Mouse (Mus musculus): Measurements from ENCODE around the gene Phykpl. TPM values are rescaled to one million over a fixed set of nuclear protein-coding genes. Genes with fewer than 3 reads are reported as not detected.

Phykpl gene
- total RNA-seq, 1 experiment from 2014 or later = 15.8 TPM

DNA sequence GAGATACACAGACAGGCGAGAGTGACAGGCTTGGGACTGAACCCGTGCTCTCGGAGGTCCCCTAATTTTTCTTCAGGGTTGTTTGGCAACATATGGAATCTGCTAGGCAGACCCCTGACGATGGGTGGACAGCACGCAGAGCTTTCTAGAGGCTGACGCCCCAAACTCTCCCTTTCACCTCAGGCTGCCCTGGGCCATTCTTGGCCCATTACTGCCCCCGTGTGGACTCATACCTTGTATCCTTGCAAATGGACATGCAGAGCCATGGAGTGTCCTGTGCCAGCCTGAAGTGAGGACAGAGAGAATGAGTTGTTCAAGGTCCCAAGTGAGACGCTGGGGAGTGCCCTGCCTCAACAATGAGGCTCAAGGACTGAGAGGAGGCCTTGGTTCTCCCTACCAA lies 1.8 kb upstream of the Phykpl start:
- ATAC-seq (replicated peaks; ENCODE audit: insufficient number of reproducible peaks, low FRiP score, low TSS enrichment, poor library complexity, severe bottlenecking) = 0 out of 2 replicates have a peak, but pooled peaks have one; percentile 32

- ATAC-seq (replicated peaks; ENCODE audit: insufficient number of reproducible peaks, low FRiP score, low TSS enrichment, poor library complexity, severe bottlenecking) = no peak
These were observed 513 bp upstream of the Phykpl start for GRCm38 (mm10) chr11:51584057-51584430.

DNA sequence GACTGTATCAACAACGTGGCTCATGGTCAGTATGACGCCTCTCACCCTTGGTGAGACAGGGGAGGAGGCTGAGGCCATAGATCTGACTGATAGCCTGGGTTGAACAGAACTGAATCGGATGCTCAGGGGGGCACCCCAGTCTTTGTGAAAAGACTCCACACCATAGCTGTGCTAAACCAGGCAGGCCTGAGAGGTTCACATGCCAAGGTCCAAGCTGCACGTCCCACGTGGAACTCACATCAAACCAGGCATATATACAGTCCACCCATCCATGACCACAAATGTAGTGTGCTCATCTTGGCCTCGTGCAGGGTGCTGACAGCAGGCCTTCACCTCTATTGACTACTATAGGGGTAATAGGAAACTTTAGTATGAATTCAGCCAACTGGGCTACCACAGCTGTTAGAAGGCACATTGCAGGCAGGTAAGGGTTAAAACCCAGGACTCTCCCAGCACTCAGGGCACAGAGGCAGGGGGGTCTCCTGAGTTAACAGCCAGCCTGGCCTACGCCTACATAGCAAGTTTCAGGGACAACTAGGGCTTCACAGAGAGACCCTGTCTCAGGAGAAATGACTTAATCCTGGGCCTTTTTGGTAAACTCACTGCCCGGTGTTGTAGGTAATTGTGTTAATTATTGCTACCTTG lies 1.2 kb downstream of the Phykpl start:
- no peak for ATAC-seq (replicated peaks; ENCODE audit: insufficient number of reproducible peaks, low FRiP score, low TSS enrichment, poor library complexity, severe bottlenecking)

DNA sequence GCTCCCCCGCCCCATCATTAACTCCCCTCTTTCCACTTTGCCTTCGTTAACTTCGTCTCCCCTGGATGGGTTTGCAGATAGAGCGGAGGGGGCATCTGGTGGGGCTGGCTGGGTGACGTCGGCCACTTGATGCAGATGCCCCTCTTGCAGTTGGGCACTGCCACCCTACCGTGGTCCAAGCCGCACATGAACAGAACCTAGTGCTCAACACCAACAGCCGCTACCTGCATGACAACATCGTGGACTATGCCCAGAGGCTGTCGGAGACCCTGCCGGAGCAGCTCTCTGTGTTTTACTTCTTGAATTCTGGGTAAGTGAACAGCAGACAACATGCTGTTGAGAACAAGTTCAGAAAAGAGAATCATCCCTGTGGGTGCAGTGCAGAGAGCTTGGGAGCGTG lies 1.9 kb downstream of the Phykpl start:
- no peak for ATAC-seq (replicated peaks; ENCODE audit: insufficient number of reproducible peaks, low FRiP score, low TSS enrichment, poor library complexity, severe bottlenecking)

DNA sequence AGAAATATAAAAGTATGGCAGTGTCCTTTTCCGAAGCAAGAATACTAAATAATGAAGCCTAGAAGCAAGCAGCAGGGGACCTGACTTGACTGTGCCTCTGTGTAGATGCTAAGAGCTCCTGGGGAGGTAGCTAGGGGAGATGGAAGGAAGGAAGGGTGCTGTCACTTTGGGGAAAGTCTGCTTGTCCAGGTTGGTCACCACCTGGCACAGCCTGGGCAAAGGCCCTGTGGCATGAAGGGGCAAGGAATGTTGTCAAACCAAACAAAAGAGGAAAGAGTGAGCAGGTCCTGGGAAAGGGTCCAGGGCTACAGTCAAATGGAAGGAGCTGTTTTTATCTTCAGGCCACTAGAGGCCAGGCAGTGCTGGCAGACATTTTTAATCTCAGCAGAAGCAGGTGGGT lies 2.5 kb downstream of the Phykpl start:
- ATAC-seq (replicated peaks; ENCODE audit: insufficient number of reproducible peaks, low FRiP score, low TSS enrichment, poor library complexity, severe bottlenecking) = no peak

- no peak for ATAC-seq (replicated peaks; ENCODE audit: insufficient number of reproducible peaks, low FRiP score, low TSS enrichment, poor library complexity, severe bottlenecking)
These were observed 4.3 kb downstream of the Phykpl start for GRCm38 (mm10) chr11:51588833-51589232.

DNA sequence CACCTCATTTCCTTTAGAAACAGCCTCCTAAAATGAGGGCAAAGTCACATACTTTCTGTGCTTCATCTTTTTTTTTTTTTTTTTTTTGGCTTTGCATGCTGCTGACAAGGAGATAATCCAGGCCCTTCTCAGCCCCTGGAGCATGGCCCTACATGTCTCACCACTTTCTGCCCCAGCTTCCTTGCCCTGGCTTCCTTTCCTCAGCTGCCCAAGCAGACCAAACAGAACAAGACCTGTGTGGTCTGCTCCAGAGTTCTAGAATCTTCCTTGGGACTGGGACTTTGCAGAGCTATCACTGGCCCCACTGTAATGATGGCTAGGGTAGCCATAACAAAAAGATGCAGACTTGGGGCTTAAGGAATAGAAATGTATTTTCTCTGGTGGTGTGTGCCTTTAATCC lies 5.4 kb downstream of the Phykpl start:
- no peak for ATAC-seq (replicated peaks; ENCODE audit: insufficient number of reproducible peaks, low FRiP score, low TSS enrichment, poor library complexity, severe bottlenecking)

DNA sequence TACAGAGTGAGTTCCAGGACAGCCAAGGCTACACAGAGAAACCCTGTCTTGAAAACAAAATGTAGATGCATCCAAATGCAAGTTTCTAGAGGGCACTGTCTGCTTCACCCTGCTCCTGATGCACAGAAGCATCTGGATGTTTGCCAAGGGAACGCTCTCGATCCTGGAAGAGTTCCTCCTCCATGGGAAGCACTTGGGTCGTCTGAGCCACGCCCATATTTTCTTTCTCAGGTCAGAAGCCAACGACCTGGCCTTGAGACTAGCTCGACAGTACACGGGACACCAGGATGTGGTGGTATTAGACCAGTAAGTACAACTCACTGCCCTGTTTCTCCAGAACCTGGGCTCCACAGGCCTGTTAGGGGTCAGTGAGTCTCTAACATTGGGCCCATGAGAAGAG lies 6.6 kb downstream of the Phykpl start:
- no peak for ATAC-seq (replicated peaks; ENCODE audit: insufficient number of reproducible peaks, low FRiP score, low TSS enrichment, poor library complexity, severe bottlenecking)

DNA sequence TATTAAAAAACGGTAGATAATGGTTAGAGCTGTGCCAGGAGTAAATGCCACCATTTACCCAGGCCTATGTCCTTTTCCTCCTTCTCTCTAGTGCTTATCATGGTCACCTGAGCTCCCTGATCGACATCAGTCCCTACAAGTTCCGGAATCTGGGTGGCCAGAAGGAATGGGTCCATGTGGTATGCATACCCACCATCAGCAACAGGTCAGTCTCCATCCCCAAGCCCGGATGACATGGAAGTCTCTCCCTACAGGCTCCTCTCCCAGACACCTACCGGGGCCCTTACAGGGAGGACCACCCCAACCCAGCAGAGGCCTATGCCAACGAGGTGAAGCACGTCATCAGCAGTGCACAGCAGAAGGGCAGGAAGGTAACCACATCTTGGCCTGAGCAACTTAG lies 7.4 kb downstream of the Phykpl start:
- no peak for ATAC-seq (replicated peaks; ENCODE audit: insufficient number of reproducible peaks, low FRiP score, low TSS enrichment, poor library complexity, severe bottlenecking)

- ATAC-seq (replicated peaks; ENCODE audit: insufficient number of reproducible peaks, low FRiP score, low TSS enrichment, poor library complexity, severe bottlenecking) = no peak
These were observed 8.8 kb downstream of the Phykpl start for GRCm38 (mm10) chr11:51593368-51593767.

DNA sequence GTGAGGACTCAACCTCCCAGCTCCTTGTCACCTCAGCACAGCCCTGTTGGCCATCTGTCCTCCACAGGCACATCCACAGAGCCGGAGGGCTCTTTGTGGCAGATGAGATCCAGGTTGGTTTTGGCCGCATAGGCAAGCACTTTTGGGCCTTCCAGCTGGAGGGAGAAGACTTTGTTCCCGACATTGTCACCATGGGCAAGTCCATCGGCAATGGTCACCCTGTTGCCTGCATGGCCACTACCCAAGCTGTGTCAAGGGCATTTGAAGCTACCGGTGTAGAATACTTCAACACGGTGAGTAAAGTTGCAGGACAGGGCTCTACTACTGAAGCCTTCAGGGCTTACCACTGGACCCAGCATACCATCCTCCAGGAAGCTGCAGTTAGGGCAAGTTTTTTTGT lies 9.3 kb downstream of the Phykpl start:
- ATAC-seq (replicated peaks; ENCODE audit: insufficient number of reproducible peaks, low FRiP score, low TSS enrichment, poor library complexity, severe bottlenecking) = no peak

GRCm38 (mm10) chr11:51594715-51595350 lies 10.3 kb downstream of the Phykpl start:
- no peak for ATAC-seq (replicated peaks; ENCODE audit: insufficient number of reproducible peaks, low FRiP score, low TSS enrichment, poor library complexity, severe bottlenecking)

DNA sequence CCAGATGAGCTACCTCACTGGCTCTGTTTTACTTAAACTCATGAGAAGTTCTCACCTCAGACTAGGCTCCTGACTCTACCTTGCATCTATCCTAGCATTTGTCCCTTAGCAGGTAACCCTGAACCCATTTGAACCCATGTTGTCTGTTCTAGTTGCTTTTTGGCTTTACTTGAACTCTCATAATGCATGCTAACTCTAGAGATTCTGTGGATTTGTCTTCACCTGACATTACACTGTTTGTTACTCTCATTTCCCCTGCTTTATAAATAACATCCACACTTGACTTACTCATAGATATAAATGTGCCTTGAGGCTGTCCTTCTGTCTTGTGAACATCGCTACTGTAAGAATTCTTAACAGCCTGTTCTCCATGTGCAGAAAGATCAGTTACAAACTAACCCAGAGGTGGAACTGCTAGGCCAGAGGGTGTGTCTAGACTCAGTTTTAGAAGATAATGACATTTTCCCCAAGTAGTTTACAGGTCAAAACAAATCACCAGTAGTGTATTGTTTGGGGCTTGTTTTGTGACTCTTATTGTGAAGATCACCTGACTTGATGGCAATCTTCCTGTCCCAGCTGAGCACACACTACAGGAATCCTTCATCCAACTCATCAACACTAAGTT lies 11.0 kb downstream of the Phykpl start:
- no peak for ATAC-seq (replicated peaks; ENCODE audit: insufficient number of reproducible peaks, low FRiP score, low TSS enrichment, poor library complexity, severe bottlenecking)

DNA sequence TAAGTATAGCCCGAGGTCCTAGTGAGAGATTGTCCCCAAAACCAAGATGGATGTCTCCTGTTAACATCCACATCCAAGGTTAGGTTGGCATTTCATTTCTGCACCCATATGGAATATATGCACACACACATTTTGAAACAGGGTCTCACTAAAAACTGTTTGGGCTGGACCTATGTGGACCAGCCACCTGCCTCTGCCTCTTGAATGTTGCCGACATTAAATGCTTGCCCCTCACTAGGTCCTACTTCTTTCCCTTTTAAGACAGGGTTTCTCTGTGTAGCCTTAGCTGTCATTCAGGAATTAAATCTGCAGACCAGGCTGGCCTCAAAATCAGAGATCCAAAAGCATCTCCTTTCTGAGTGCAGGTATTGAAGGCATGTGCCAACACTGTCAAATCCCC lies 13.0 kb downstream of the Phykpl start:
- ATAC-seq (replicated peaks; ENCODE audit: insufficient number of reproducible peaks, low FRiP score, low TSS enrichment, poor library complexity, severe bottlenecking) = no peak

DNA sequence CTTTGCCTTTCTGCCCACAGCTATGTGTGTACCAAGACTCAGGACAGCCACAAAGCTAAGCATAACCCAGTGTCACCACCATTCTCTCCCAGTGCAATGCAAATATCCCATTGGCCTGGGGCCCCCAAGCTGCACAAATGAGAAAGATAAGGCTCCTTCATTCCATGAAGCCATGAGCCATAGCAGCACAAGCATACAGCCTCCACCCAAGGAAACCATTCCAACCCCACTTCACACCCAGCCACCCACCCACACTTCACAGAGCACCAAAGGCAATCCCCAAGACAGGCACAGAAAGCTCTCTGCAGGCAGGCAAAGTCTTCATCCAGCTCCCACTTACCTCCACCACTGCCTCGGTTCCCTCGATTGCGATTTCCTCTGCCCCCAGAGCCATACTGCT lies 17.7 kb downstream of the Phykpl start:
- no peak for ATAC-seq (replicated peaks; ENCODE audit: insufficient number of reproducible peaks, low FRiP score, low TSS enrichment, poor library complexity, severe bottlenecking)

- ATAC-seq (replicated peaks; ENCODE audit: insufficient number of reproducible peaks, low FRiP score, low TSS enrichment, poor library complexity, severe bottlenecking) = peak; percentile 53
These were observed 21.3 kb downstream of the Phykpl start for GRCm38 (mm10) chr11:51605602-51606446.

GRCm38 (mm10) chr11:51606447-51607095 lies 22.0 kb downstream of the Phykpl start, which contains the start of gene Hnrnpab:
Hnrnpab (minus strand) TSS chr11:51606847.
- ATAC-seq (replicated peaks; ENCODE audit: insufficient number of reproducible peaks, low FRiP score, low TSS enrichment, poor library complexity, severe bottlenecking) = peak; percentile 95

DNA sequence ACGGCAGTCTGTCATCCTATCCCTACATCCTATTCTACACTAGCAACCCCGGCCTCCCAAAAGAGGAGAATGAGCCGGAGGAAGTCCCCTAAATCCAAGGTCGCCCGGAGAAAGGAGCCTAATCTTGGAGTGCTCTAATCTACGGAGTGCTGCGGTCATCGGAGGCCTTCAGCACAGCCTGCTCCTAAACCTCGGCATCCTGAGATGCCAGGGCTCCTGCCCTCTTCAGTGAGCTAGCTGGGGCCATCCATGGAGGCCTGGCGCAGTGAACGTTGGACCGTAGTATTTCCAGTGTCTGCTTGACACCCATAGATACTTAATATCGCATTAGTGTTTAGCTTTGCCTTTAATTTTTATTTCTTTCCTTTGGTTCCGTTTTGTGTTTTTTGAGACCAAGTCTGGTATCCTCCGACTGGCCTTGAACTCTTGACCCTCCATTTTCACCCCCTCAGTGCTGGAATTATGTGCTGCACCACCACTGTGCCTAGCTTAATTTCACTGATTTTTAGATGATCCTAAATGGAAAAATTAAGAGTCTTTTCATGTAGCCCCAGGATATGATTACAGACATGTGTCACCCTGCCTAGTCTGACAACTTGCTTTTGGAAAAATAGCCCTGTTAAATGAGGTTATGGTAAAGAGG lies 22.7 kb downstream of the Phykpl start:
- no peak; the same call in 1 of the 2 replicates for ATAC-seq (replicated peaks; ENCODE audit: insufficient number of reproducible peaks, low FRiP score, low TSS enrichment, poor library complexity, severe bottlenecking)

Measured in monocyte, adult 5-6 weeks (primary cell).